Mouse (Mus musculus) heart, postnatal 0 days (tissue): ENCODE measurements at regions not wholly inside any gene's neighbourhood (a gene's known extent, or its start where the extent isn't known, plus 50 kb on each side); places are given as distances from the start of the nearest gene placed in this dataset.

Experiments
- ATAC-seq: fragments of 200-750 bp; cut with Nextera tagmentation; 2 replicates; pipeline ENCODE4 v1.8.0; 2017; ENCODE audit warnings: low read depth, moderate number of reproducible peaks, moderate library complexity; ENCODE audit not compliant: insufficient read depth
- DNase-seq: peaks from one replicate; pipeline ENCODE4 v3.0.0-alpha.2; 2016; ENCODE audit warnings: low spot score
- H3K27ac ChIP-seq: fragments of 300-500 bp; sonication (generic); 2 replicates; pipeline ENCODE4 v1.5.1; 2014; ENCODE audit warnings: low read depth, mild to moderate bottlenecking
- H3K27me3 ChIP-seq: fragments of 300-500 bp; sonication (generic); 2 replicates; pipeline ENCODE4 v1.6.1; 2014; ENCODE audit warnings: low read length, mixed read lengths; ENCODE audit not compliant: control insufficient read depth, insufficient read depth
- H3K36me3 ChIP-seq: fragments of 300-500 bp; sonication (generic); replicated peaks from 2 replicates; pipeline ENCODE4 v1.6.1; 2014; ENCODE audit warnings: low read length, mixed read lengths; ENCODE audit not compliant: control insufficient read depth, insufficient read depth
- H3K4me1 ChIP-seq: fragments of 300-500 bp; sonication (generic); 2 replicates; pipeline ENCODE4 v1.6.1; 2014; ENCODE audit warnings: antibody characterized with exemption; ENCODE audit not compliant: control insufficient read depth, insufficient read depth
- H3K4me2 ChIP-seq: fragments of 300-500 bp; sonication (generic); 2 replicates; pipeline ENCODE4 v1.6.1; 2014; ENCODE audit warnings: low read depth, mild to moderate bottlenecking, low read length, moderate library complexity
- H3K4me3 ChIP-seq: fragments of 300-500 bp; sonication (generic); 2 replicates; pipeline ENCODE4 v1.5.1; 2014; ENCODE audit warnings: low read depth, low read length
- H3K9ac ChIP-seq: fragments of 300-500 bp; sonication (generic); replicated peaks from 2 replicates; pipeline ENCODE4 v1.6.1; 2014; ENCODE audit warnings: low read depth, low read length, mixed read lengths
- H3K9me3 ChIP-seq: fragments of 300-500 bp; sonication (generic); replicated peaks from 2 replicates; pipeline ENCODE4 v1.6.1; 2016; ENCODE audit warnings: low read length; ENCODE audit not compliant: control insufficient read depth
- CTCF ChIP-seq: IDR thresholded peaks from 2 replicates; pipeline ENCODE4 v1.5.1; 2016; ENCODE audit warnings: antibody characterized with exemption, control low read depth, low read depth
- EP300 ChIP-seq: IDR thresholded peaks from 2 replicates; pipeline ENCODE4 v1.6.1; 2016; ENCODE audit warnings: antibody characterized with exemption, low read depth
- whole genome bisulfite sequencing: fragments of 180-500 bp; shearing (Covaris S2); extraction: QIAGEN DNeasy Blood & Tissue Kit; methylation state at CpG from one replicate; pipeline ENCODE4 v1.1.7; 2014; 5-methylcytosine and 5-hydroxymethylcytosine counted together

DNA sequence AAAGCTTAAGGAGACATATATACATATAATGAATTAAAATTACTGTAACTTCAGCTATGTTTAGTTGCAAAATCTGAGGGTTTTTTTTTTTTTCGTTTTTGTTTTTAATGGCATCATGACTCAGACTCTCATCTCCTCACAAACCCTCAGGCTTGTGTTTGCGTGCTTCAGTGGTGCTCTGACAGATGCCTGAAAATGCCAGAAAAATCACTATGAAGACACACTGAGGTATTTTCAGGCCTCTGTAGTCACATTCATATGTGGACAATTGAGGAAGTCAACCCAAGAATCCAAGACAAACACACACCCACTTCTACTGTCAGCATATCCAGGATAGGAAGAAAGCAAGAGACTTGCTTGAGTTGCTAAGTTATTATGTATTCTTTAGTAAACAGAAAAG, 327.2 kb upstream of the Rsrc1 start:
- no peak overlapping the region for H3K4me2 ChIP-seq
- H3K27ac ChIP-seq: no peak overlapping the region
- no peak overlapping the region for H3K4me3 ChIP-seq
- WGBS: 82% methylated on average over 2 of the region's 2 CpGs
- no peak for ATAC-seq
- no peaks in the 10 kb centered on the region for H3K9me3 ChIP-seq
- TF ChIP-seq CTCF: no peak
- TF ChIP-seq EP300: no peak
- 0 out of 2 replicates have a peak, but pooled peaks cover 8% of the 10 kb centered on the region for H3K4me1 ChIP-seq
- no peak overlapping the region for H3K9ac ChIP-seq
- H3K36me3 ChIP-seq: no peaks in the 10 kb centered on the region
- no peaks in the 10 kb centered on the region for H3K27me3 ChIP-seq
- DNase-seq: no peak

DNA sequence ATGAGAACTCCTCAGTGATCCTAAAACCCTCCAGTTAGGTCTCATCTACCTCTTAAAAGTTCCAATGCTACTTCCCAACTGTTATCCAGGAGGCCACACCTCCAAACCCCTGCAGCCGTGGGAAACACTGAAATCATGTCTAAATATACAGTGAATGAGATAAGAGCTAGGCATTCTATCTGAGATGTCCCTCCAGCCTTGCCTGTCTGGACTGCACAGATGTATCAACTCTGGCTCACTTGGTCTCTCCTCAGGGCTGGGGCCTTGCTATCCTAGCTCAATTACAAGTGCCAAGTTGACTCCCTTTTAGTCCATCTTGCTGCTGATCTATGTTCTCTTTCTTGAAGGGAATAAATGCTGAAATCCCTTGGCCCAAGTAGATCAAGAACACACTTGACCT, 326.3 kb upstream of the Rsrc1 start:
- Histone ChIP-seq H3K4me1 (0 out of 2 replicates have a peak, but pooled peaks cover 8% of the 10 kb centered on the region), H3K4me3 (no peak overlapping the region), H3K4me2 (no peak overlapping the region), H3K9me3 (no peaks in the 10 kb centered on the region), H3K27me3 (no peaks in the 10 kb centered on the region), H3K27ac (no peak overlapping the region), H3K9ac (no peak overlapping the region), H3K36me3 (no peaks in the 10 kb centered on the region)
- 4% methylated on average over 1 of the region's 1 CpGs for WGBS
- TF ChIP-seq EP300 (no peak), CTCF (no peak)
- no peak for ATAC-seq
- DNase-seq: no peak

DNA sequence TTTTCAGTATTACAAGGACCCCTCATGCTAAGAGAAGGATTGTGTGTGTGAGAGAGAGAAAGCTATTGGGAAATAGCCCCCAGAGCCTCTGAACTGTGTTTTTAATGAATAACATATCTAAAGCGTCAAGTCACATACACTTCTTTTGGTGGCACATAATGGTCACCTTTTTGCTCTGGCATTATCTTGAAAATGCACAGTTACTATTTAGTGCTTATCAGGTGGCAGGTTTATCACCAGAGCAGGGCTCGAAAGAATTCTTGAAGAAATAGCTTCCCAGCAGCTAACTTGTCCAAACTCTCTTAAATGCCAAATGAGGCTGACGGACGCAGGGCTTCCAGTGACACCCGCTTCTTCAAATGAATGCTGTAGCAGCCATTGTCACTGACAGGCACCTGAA, 324.7 kb upstream of the Rsrc1 start:
- no peak overlapping the region for H3K27ac ChIP-seq

DNA sequence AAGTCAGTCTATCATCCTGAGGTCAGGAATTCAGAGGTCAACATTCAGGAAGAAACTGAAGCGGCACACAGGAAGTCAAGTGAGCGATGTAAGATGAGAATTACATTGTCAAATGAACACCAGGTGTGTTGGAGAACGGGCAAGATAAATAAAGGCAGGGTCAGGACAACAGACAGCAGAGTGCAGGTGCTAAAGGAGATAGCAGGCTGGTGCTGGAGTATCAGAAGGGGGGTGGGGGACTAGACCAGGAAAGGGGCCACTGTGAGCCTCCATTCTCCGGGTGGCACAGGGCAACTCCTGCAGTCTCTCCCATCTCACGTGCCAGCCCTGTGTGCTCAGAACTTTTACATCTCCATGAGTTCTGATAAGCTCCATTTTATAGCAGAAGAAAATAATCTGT, 320.6 kb upstream of the Rsrc1 start:
- ATAC-seq (no peak), DNase-seq (no peak)
- Histone ChIP-seq H3K4me1 (peaks cover 15% of the 10 kb centered on the region), H3K4me3 (no peak overlapping the region), H3K4me2 (no peak overlapping the region), H3K9me3 (no peaks in the 10 kb centered on the region), H3K9ac (no peak overlapping the region), H3K27me3 (no peaks in the 10 kb centered on the region), H3K36me3 (no peaks in the 10 kb centered on the region), H3K27ac (no peak overlapping the region)
- 41% methylated on average over 5 of the region's 5 CpGs for WGBS
- TF ChIP-seq CTCF: no peak
- no peak for TF ChIP-seq EP300

More for the DNA sequence above, 324.7 kb upstream of the Rsrc1 start:
- no peak for DNase-seq
- no peaks in the 10 kb centered on the region for H3K27me3 ChIP-seq
- TF ChIP-seq EP300: no peak
- no peak for TF ChIP-seq CTCF
- H3K4me3 ChIP-seq: no peak overlapping the region
- no peak overlapping the region for H3K9ac ChIP-seq
- H3K4me1 ChIP-seq: peaks cover 18% of the 10 kb centered on the region
- WGBS: 45% methylated on average over 5 of the region's 5 CpGs
- no peak for ATAC-seq
- no peaks in the 10 kb centered on the region for H3K36me3 ChIP-seq
- H3K9me3 ChIP-seq: no peaks in the 10 kb centered on the region
- no peak overlapping the region for H3K4me2 ChIP-seq

DNA sequence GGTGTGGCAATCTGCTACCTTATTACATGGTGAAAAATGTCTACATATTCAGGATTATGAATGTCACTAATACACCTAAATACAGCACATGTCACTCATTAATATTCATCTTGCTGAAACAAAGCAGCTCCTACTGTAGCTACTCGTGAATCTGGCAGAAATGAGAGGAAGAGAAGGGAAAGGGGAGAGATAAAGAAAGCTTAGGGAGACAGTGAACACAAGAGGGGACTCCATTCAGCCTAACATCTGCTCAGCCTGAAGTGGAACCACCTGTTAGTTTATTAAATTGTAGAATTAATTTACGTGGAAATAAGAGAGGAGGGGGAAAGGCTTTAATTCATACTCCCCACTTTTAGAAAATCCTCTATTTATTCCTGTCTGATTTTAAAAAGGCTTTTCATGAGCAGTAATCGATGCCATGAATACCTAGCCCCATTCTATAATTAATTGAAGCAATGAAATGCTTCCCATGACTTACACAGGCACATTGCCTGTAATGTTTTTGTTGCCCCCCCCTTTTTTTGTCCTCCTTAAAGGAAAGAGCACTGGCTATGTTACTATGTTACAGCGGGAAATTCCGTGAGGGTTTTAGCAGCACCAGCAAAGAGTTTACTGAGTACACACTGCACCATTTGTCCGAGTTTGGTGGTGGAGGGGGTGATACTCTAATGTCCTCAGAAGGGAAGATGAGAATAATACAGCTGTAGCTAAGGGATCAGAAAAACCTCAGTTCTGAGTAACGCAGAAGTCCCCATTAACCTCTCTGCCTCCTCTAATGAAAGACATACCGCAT, 319.2 kb upstream of the Rsrc1 start:
- no peak overlapping the region for H3K4me2 ChIP-seq
- peaks cover 11% of the 10 kb centered on the region for H3K4me1 ChIP-seq
- 71% methylated on average over 8 of the region's 8 CpGs for WGBS
- H3K36me3 ChIP-seq: no peaks in the 10 kb centered on the region
- H3K27me3 ChIP-seq: no peaks in the 10 kb centered on the region
- no peaks in the 10 kb centered on the region for H3K9me3 ChIP-seq
- TF ChIP-seq CTCF (no peak), EP300 (no peak)
- DNase-seq (no peak), ATAC-seq (no peak)
- no peak overlapping the region for H3K4me3 ChIP-seq
- no peak overlapping the region for H3K27ac ChIP-seq
- no peak overlapping the region for H3K9ac ChIP-seq
